Mouse (Mus musculus): ENCODE measurements around the gene Tbcel.

Gene Tbcel

DNA sequence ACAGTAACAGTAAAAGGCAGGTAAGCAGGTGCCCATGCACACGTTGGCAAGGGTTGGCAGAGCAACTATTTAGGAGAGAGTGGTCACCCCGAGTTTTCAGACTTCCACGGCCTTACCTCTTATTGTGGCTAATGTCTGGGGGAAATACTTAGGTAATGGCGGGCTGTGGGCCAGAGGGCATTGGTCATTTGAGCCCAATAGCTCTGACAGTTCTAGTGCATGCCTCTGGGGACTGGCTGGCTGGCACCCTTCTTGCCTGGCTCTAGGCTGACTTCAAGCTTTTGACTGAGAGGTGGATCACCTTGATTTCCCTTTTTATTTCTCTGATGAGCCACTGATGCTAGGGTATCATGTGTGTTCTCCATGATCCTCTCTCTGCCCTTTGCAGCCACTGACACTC lies 129.5 kb downstream of the Tbcel start:
- no peak for DNase-seq

DNA sequence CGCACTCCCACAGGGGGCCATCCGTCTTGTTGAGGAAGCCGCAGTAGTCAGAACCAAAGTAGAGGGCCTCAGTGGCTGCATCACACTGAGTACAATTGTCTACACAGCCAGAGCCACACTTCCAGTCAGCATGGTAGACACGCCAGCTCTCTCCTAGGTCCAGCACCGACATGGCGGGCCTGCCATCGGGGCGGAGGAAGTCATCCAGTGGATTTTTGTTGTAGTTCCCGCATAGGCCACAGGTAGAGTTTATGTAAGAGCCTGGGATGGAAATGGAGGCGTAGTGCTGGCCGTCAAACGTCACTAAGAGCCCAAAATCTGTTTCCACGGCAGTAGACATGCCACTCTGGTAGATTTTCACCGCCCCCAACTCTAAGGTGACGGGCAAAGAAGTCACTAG lies 130.0 kb downstream of the Tbcel start:
- no peak for DNase-seq

DNA sequence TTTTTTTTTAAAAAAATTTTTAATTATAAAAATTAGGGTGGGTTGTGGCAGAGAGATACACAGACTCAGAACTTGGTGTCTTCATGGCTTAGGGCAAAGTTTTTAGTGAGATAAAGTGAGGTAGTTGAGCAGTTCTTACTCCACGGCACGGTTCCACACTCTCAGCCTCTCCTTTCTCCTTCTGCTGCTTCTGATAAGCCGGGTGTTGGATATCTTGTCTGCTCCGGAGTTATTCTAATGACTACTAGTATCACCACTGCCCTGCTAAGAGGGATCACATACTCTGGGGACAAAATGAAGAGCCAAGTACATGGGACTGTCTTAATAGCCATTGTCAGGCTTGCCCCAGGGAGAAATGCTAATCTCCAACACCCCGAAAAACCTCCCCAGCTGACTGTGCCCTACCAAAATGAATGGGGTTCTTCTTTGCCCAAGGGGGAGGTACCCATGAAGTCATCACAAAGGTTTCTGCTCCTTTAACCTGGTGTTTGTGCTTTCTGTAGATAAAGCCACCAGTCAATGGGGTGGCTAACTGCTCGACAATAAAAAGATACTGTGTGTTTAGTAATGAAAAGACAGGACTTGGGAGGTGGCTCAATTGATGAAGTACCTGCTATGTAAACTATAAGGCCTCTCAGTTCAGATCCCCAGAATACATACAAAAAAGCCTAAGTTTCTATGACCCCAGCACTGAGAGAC lies 135.8 kb downstream of the Tbcel start:
- no peak for DNase-seq

Data from right cerebral cortex, postnatal 4 days (tissue).